ENCODE assay signal across 8 mouse cellular contexts in the genomic region with DNA sequence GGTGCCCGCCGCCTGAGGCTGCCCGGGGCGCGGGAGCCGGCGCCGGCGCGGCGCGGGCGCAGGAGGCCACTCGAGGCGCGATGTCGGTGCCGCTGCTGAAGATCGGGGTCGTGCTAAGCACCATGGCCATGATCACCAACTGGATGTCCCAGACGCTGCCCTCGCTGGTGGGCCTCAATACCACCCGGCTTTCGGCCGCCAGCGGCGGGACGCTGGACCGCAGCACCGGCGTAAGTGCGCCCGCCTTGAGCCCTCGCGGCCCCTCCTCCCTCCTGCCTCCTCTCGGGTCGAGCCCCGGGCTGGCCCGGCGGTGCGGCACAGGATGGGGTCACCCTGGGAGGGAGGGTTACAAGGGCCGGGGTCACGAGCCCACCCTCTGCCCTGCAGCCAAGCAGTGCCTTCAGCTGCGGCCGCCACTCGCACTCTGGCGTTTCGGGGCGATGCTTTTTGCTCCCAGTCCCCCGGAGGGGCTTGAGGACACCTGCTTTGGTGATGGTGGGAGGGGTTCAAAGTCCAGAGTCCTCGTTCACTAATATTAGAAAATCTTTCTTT. TPM values are rescaled to one million over a fixed set of nuclear protein-coding genes. Genes with fewer than 3 reads are reported as not detected.
DNase-seq lines count a peak whose midpoint lies in the region; ATAC-seq and TF ChIP-seq lines count a peak whose summit lies in the region.

No protein-coding gene starts in this region.

- H3K36me3 ChIP-seq in liver, embryonic 13.5 days: no peaks in the 10 kb centered on the region

- no peak for TF ChIP-seq CTCF in olfactory bulb, adult 2 months (IDR thresholded peaks at IDR 0.05; ENCODE audit: insufficient read depth, low read depth, low read length)

- H3K4me2 ChIP-seq in liver, embryonic 13.5 days: peak overlapping the region; percentile 75

- no peak overlapping the region for H3K27ac ChIP-seq in liver, embryonic 13.5 days
- peak overlapping the region; percentile 1 for H3K27ac ChIP-seq in olfactory bulb, adult 2 months (ENCODE audit: insufficient read depth, low read depth, low read length)

- intact Hi-C loops in heart, postnatal 14 days (cut with DNase I): no loop called here

- peaks cover 77% of the 10 kb centered on the region for H3K27me3 ChIP-seq in liver, embryonic 13.5 days

- peak overlapping the region; percentile 56 for H3K9ac ChIP-seq in liver, embryonic 13.5 days

- H3K4me1 ChIP-seq in liver, embryonic 13.5 days (replicated peaks): peaks cover 19% of the 10 kb centered on the region
- peaks cover 54% of the 10 kb centered on the region for H3K4me1 ChIP-seq in olfactory bulb, adult 2 months (ENCODE audit: control insufficient read depth, insufficient read depth, low read length)

- no peak for TF ChIP-seq POLR2A in olfactory bulb, adult 2 months (IDR thresholded peaks at IDR 0.05; ENCODE audit: insufficient read depth, low read depth, low read length)

- no peak for ATAC-seq in liver, embryonic 13.5 days (ENCODE audit: low read depth)

- peak; percentile 44 for DNase-seq in urinary bladder, adult 2 months (ENCODE audit: low spot score)
- DNase-seq in urinary bladder, postnatal 10 days (ENCODE audit: low spot score): no peak
- DNase-seq in embryo, embryonic 9.5 days (ENCODE audit: extremely low spot score): peak; percentile 62
- peak; percentile 20 to 29 for DNase-seq in heart, postnatal 14 days
- DNase-seq in liver, embryonic 13.5 days: no peak
- DNase-seq in right cerebral cortex, adult 18-20 months: no peak
- no peak for DNase-seq in T-cell, adult 2 months (ENCODE audit: low spot score)

- H3K9me3 ChIP-seq in liver, embryonic 13.5 days (replicated peaks): no peaks in the 10 kb centered on the region

- under 1% methylated on average over 36 of the region's 51 CpGs for WGBS in liver, embryonic 13.5 days (ENCODE audit: insufficient replicate concordance)
- WGBS in olfactory bulb, adult 2 months: 7% methylated on average over 47 of the region's 51 CpGs

- H3K4me3 ChIP-seq in liver, embryonic 13.5 days (replicated peaks): peak overlapping the region; percentile 56
- peak overlapping the region; percentile 53 for H3K4me3 ChIP-seq in olfactory bulb, adult 2 months (ENCODE audit: insufficient read depth, low read depth, low read length)

RNA-seq across cellular contexts. Expression of a gene that starts 13.2 kb away (rescaled TPM):
- 33.9 and 46.8 TPM in 2 replicates for polyA plus RNA-seq in urinary bladder, adult 2 months (2012; rRNA removed)
- total RNA-seq in heart, postnatal 14 days (2021): 1 to 10 TPM; 7.3 to 9.5 TPM
- 1.4 and 1.6 TPM in 2 replicates for polyA plus RNA-seq in liver, embryonic 13.5 days (2015; fragmentation: Nextera tagmentation; extraction: Ambion mirVana)
- 171 TPM in 1 of 2 replicates, not detected in the other for polyA plus RNA-seq in olfactory bulb, adult 2 months (2012; ENCODE audit: insufficient read depth, insufficient read length, low replicate concordance, missing spikeins)

Comparison
In these comparisons a context has a peak if more than half of its experiments do, and no peak if none do; other contexts are left out.
1. DNase-seq: peak in urinary bladder, adult 2 months (single experiment), embryo, embryonic 9.5 days (single experiment) and heart, postnatal 14 days (2 of 2); none in urinary bladder, postnatal 10 days (single experiment), liver, embryonic 13.5 days (single experiment), right cerebral cortex, adult 18-20 months (single experiment) and T-cell, adult 2 months (single experiment).
2. RNA of a gene that starts 13.2 kb away (polyA plus RNA-seq): 171 TPM in olfactory bulb, adult 2 months and 33.9 to 46.8 TPM in urinary bladder, adult 2 months; 1.4 to 1.6 TPM in liver, embryonic 13.5 days; every median in the first group is over 10 times any median in the second.